Mouse (Mus musculus): Measurements from ENCODE around the gene Exoc7. TPM values are rescaled to one million over a fixed set of nuclear protein-coding genes. Genes with fewer than 3 reads are reported as not detected.
"Not testable (repeated sequence)": the region's sequence is repeated elsewhere in the genome, so short reads cannot be mapped to it uniquely, and the experiment has no call there.

Exoc7 gene
- polyA plus RNA-seq, 1 experiment from 2014 or later: 60.5 TPM

GRCm38 (mm10) chr11:116280751-116281663 is 26.0 kb downstream of the Exoc7 start, which contains the start of gene Galr2:
Galr2 (plus strand) TSS chr11:116280939.
- DNase-seq (ENCODE audit: low spot score): no peak
- Histone ChIP-seq H3K4me2 (ENCODE audit: low read depth, low read length) (peak within 1 kb of the TSS; percentile 57), H3K4me3 (ENCODE audit: low read depth, low read length) (peak within 1 kb of the TSS; percentile 31), H3K27ac (replicated peaks; ENCODE audit: low read depth, low read length) (no peak within 1 kb of the TSS), H3K36me3 (ENCODE audit: control insufficient read depth, insufficient read depth, low read length) (no peaks in the 10 kb centered on the region), H3K27me3 (replicated peaks; ENCODE audit: control insufficient read depth, insufficient read depth, low read length) (peaks cover 60% of the 10 kb centered on the region), H3K9ac (ENCODE audit: low read depth, low read length) (peak within 1 kb of the TSS; percentile 54), H3K4me1 (ENCODE audit: control insufficient read depth, insufficient read depth, low read length) (peaks cover 16% of the 10 kb centered on the region), H3K9me3 (ENCODE audit: control insufficient read depth, low read length) (no peaks in the 10 kb centered on the region)
- WGBS: 7% methylated on average over 42 of the region's 48 CpGs
- ATAC-seq (ENCODE audit: low read depth): no peak

DNA sequence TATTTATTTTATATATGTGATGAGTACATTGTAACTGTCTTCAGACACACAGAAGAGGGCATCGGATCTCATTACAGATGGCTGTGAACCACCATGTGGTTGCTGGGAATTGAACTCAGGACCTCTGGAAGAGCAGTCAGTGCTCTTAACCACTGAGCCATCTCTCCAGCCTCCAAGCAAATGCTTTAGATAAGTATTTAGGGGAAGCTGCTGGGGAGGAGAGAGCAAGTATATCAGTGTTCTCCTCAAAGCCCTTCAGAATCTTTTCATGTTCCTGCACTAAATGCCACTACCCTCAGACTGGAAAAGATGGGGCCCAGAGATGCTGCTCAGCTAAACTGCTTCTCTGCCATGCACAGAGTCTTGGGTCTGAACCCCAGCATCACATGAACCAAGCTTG is 29.8 kb downstream of the Exoc7 start:
- H3K27ac ChIP-seq (replicated peaks; ENCODE audit: low read depth, low read length); H3K4me2 ChIP-seq (ENCODE audit: low read depth, low read length); H3K36me3 ChIP-seq (ENCODE audit: control insufficient read depth, insufficient read depth, low read length); DNase-seq (ENCODE audit: low spot score); H3K4me3 ChIP-seq (ENCODE audit: low read depth, low read length); H3K9ac ChIP-seq (ENCODE audit: low read depth, low read length); H3K9me3 ChIP-seq (ENCODE audit: control insufficient read depth, low read length); ATAC-seq (ENCODE audit: low read depth): not testable (repeated sequence)
- Histone ChIP-seq H3K4me1 (ENCODE audit: control insufficient read depth, insufficient read depth, low read length) (peaks cover 21% of the 10 kb centered on the region), H3K27me3 (replicated peaks; ENCODE audit: control insufficient read depth, insufficient read depth, low read length) (peaks cover 26% of the 10 kb centered on the region)
- WGBS: 93% methylated on average over 1 of the region's 1 CpGs

- peak; percentile 99 for ATAC-seq (ENCODE audit: low read depth)
- 4% methylated on average over 23 of the region's 32 CpGs for WGBS
- peak within 1 kb of the TSS; percentile 67 for H3K4me3 ChIP-seq (ENCODE audit: low read depth, low read length)
These were observed 32.9 kb downstream of the Exoc7 start, which contains the start of gene Srp68 for GRCm38 (mm10) chr11:116274045-116274666. Srp68 (minus strand) TSS chr11:116274217.

GRCm38 (mm10) chr11:116273469-116274044 is 33.5 kb downstream of the Exoc7 start:
- Histone ChIP-seq H3K27ac (replicated peaks; ENCODE audit: low read depth, low read length) (peak overlapping the region; percentile 82), H3K4me2 (ENCODE audit: low read depth, low read length) (peak overlapping the region; percentile 66), H3K4me3 (ENCODE audit: low read depth, low read length) (peak overlapping the region; percentile 67), H3K27me3 (replicated peaks; ENCODE audit: control insufficient read depth, insufficient read depth, low read length) (no peaks in the 10 kb centered on the region), H3K4me1 (ENCODE audit: control insufficient read depth, insufficient read depth, low read length) (peaks cover 19% of the 10 kb centered on the region), H3K36me3 (ENCODE audit: control insufficient read depth, insufficient read depth, low read length) (peaks cover 28% of the 10 kb centered on the region; the same call in 1 of the 2 replicates), H3K9me3 (ENCODE audit: control insufficient read depth, low read length) (no peaks in the 10 kb centered on the region), H3K9ac (ENCODE audit: low read depth, low read length) (peak overlapping the region; percentile 84)
- DNase-seq (ENCODE audit: low spot score) (no peak), ATAC-seq (ENCODE audit: low read depth) (peak; percentile 41)
- WGBS: under 1% methylated on average over 32 of the region's 39 CpGs

More at GRCm38 (mm10) chr11:116274045-116274666, 32.9 kb downstream of the Exoc7 start, which contains the start of gene Srp68:
- Histone ChIP-seq H3K9me3 (ENCODE audit: control insufficient read depth, low read length) (no peaks in the 10 kb centered on the region), H3K36me3 (ENCODE audit: control insufficient read depth, insufficient read depth, low read length) (peaks cover 23% of the 10 kb centered on the region; the same call in 1 of the 2 replicates), H3K4me2 (ENCODE audit: low read depth, low read length) (peak within 1 kb of the TSS; percentile 66), H3K27me3 (replicated peaks; ENCODE audit: control insufficient read depth, insufficient read depth, low read length) (no peaks in the 10 kb centered on the region), H3K27ac (replicated peaks; ENCODE audit: low read depth, low read length) (peak within 1 kb of the TSS; percentile 82), H3K9ac (ENCODE audit: low read depth, low read length) (peak within 1 kb of the TSS; percentile 84), H3K4me1 (ENCODE audit: control insufficient read depth, insufficient read depth, low read length) (peaks cover 19% of the 10 kb centered on the region)
- DNase-seq (ENCODE audit: low spot score): peak; percentile 98

GRCm38 (mm10) chr11:116272589-116273468 is 34.2 kb downstream of the Exoc7 start:
- H3K4me3 ChIP-seq (ENCODE audit: low read depth, low read length): peak overlapping the region; percentile 67
- ATAC-seq (ENCODE audit: low read depth) (no peak), DNase-seq (ENCODE audit: low spot score) (no peak)
- H3K9ac ChIP-seq (ENCODE audit: low read depth, low read length): peak overlapping the region; percentile 84
- 44% methylated on average over 12 of the region's 12 CpGs for WGBS
- no peak overlapping the region for H3K27ac ChIP-seq (replicated peaks; ENCODE audit: low read depth, low read length)
- H3K9me3 ChIP-seq (ENCODE audit: control insufficient read depth, low read length): no peaks in the 10 kb centered on the region
- H3K4me2 ChIP-seq (ENCODE audit: low read depth, low read length): peak overlapping the region; percentile 66
- H3K36me3 ChIP-seq (ENCODE audit: control insufficient read depth, insufficient read depth, low read length): peaks cover 35% of the 10 kb centered on the region
- no peaks in the 10 kb centered on the region for H3K27me3 ChIP-seq (replicated peaks; ENCODE audit: control insufficient read depth, insufficient read depth, low read length)
- H3K4me1 ChIP-seq (ENCODE audit: control insufficient read depth, insufficient read depth, low read length): peaks cover 19% of the 10 kb centered on the region

- DNase-seq (ENCODE audit: low spot score): peak; percentile 55
- Histone ChIP-seq H3K4me2 (ENCODE audit: low read depth, low read length) (no peak overlapping the region), H3K9ac (ENCODE audit: low read depth, low read length) (no peak overlapping the region), H3K36me3 (ENCODE audit: control insufficient read depth, insufficient read depth, low read length) (peaks cover 67% of the 10 kb centered on the region), H3K4me1 (ENCODE audit: control insufficient read depth, insufficient read depth, low read length) (peaks cover 15% of the 10 kb centered on the region), H3K27me3 (replicated peaks; ENCODE audit: control insufficient read depth, insufficient read depth, low read length) (no peaks in the 10 kb centered on the region), H3K9me3 (ENCODE audit: control insufficient read depth, low read length) (no peaks in the 10 kb centered on the region), H3K27ac (replicated peaks; ENCODE audit: low read depth, low read length) (no peak overlapping the region), H3K4me3 (ENCODE audit: low read depth, low read length) (no peak overlapping the region)
- ATAC-seq (ENCODE audit: low read depth): no peak
- WGBS: 89% methylated on average over 8 of the region's 8 CpGs
These were observed 37.5 kb downstream of the Exoc7 start for GRCm38 (mm10) chr11:116269560-116269959.

GRCm38 (mm10) chr11:116268313-116268712 is 38.7 kb downstream of the Exoc7 start:
- Histone ChIP-seq H3K27me3 (replicated peaks; ENCODE audit: control insufficient read depth, insufficient read depth, low read length) (no peaks in the 10 kb centered on the region), H3K9me3 (ENCODE audit: control insufficient read depth, low read length) (no peaks in the 10 kb centered on the region), H3K27ac (replicated peaks; ENCODE audit: low read depth, low read length) (no peak overlapping the region), H3K4me3 (ENCODE audit: low read depth, low read length) (no peak overlapping the region), H3K36me3 (ENCODE audit: control insufficient read depth, insufficient read depth, low read length) (peaks cover 79% of the 10 kb centered on the region), H3K9ac (ENCODE audit: low read depth, low read length) (no peak overlapping the region), H3K4me2 (ENCODE audit: low read depth, low read length) (no peak overlapping the region), H3K4me1 (ENCODE audit: control insufficient read depth, insufficient read depth, low read length) (peaks cover 15% of the 10 kb centered on the region)
- DNase-seq (ENCODE audit: low spot score): no peak
- WGBS: 90% methylated on average over 6 of the region's 6 CpGs
- no peak for ATAC-seq (ENCODE audit: low read depth)

GRCm38 (mm10) chr11:116267637-116268036 is 39.4 kb downstream of the Exoc7 start:
- Histone ChIP-seq H3K4me2 (ENCODE audit: low read depth, low read length) (no peak overlapping the region), H3K36me3 (ENCODE audit: control insufficient read depth, insufficient read depth, low read length) (peaks cover 86% of the 10 kb centered on the region), H3K9me3 (ENCODE audit: control insufficient read depth, low read length) (no peaks in the 10 kb centered on the region), H3K4me1 (ENCODE audit: control insufficient read depth, insufficient read depth, low read length) (peaks cover 10% of the 10 kb centered on the region), H3K27ac (replicated peaks; ENCODE audit: low read depth, low read length) (no peak overlapping the region), H3K4me3 (ENCODE audit: low read depth, low read length) (no peak overlapping the region), H3K27me3 (replicated peaks; ENCODE audit: control insufficient read depth, insufficient read depth, low read length) (no peaks in the 10 kb centered on the region), H3K9ac (ENCODE audit: low read depth, low read length) (no peak overlapping the region)
- DNase-seq (ENCODE audit: low spot score) (no peak), ATAC-seq (ENCODE audit: low read depth) (no peak)
- 77% methylated on average over 8 of the region's 8 CpGs for WGBS

Measured in embryonic facial prominence, embryonic 14.5 days (tissue).